In the genomic region with DNA sequence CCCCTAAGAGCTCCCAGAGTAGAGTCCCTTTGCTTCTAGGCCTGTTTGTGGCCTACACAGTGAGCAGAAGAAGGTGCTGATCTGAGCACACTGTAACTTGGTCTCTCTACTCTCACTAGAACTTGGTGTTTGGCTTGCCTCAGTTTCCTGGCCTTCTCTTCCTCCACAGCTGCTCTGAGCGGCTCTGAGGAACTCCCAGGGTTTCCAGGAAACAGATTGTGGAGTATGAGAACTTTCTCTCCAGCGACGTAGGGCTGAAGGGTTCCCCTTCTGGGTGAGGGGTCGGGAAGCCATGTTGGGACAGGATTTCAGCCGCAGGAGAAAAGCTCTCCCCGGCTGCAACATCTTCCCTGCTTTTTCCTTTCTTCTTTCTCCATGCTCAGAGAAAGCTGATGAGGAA, we compare ENCODE assay signal across 9 mouse cellular contexts.
DNase-seq lines count a peak whose midpoint lies in the region; ATAC-seq and TF ChIP-seq lines count a peak whose summit lies in the region.
"Had no signal": no experiment of that assay in that cellular context is flagged by ENCODE, and none has a peak within 500 bp of the region (broad histone marks: within the 10 kb centered on the region; RNA-seq: fewer than 3 reads in every experiment).

No protein-coding gene starts in this region.

- no peaks in the 10 kb centered on the region for H3K27me3 ChIP-seq in kidney, embryonic 16.5 days (ENCODE audit: insufficient read depth, low read length)
- peaks cover 7% of the 10 kb centered on the region for H3K27me3 ChIP-seq in E14TG2a.4 (ENCODE audit: insufficient read depth, low read length)
- no peaks in the 10 kb centered on the region for H3K27me3 ChIP-seq in intestine, postnatal 0 days (replicated peaks; ENCODE audit: control insufficient read depth, insufficient read depth, low read length)

- WGBS in kidney, embryonic 16.5 days, result 76% methylated on average over 6 of the region's 6 CpGs
- 63% methylated on average over 6 of the region's 6 CpGs for WGBS in intestine, postnatal 0 days

- H3K4me1 ChIP-seq in kidney, embryonic 16.5 days (ENCODE audit: insufficient read depth, low read length), result peaks cover 35% of the 10 kb centered on the region
- peaks cover 41% of the 10 kb centered on the region for H3K4me1 ChIP-seq in E14TG2a.4 (replicated peaks; ENCODE audit: low read depth, low read length)
- peaks cover 44% of the 10 kb centered on the region for H3K4me1 ChIP-seq in bone marrow macrophage, adult 2 months (ENCODE audit: control insufficient read depth, insufficient read depth, low read length)
- 0 out of 2 replicates have a peak, but pooled peaks cover 6% of the 10 kb centered on the region for H3K4me1 ChIP-seq in intestine, postnatal 0 days (replicated peaks; ENCODE audit: control insufficient read depth, insufficient read depth, low read length)

- no peaks in the 10 kb centered on the region for H3K9me3 ChIP-seq in kidney, embryonic 16.5 days (ENCODE audit: low read length)
- no peaks in the 10 kb centered on the region for H3K9me3 ChIP-seq in E14TG2a.4 (ENCODE audit: low read length)
- no peaks in the 10 kb centered on the region for H3K9me3 ChIP-seq in intestine, postnatal 0 days (ENCODE audit: control insufficient read depth)

- no peak for TF ChIP-seq CTCF in E14TG2a.4 (conservative IDR thresholded peaks at IDR 0.05; ENCODE audit: low read length)
- no peak for TF ChIP-seq CTCF in bone marrow macrophage, adult 2 months (IDR thresholded peaks at IDR 0.05; ENCODE audit: low read depth, low read length)
- no peak for TF ChIP-seq CTCF in intestine, postnatal 0 days (IDR thresholded peaks at IDR 0.05; ENCODE audit: low read depth)

- DNase-seq in kidney, adult 18-20 months, result no peak
- no peak for DNase-seq in layer of hippocampus, postnatal 25 days (ENCODE audit: extremely low spot score in 1 of 2, low spot score in 1 of 2)
- DNase-seq in embryo, embryonic 10 days (ENCODE audit: low spot score), result no peak
- DNase-seq: cerebellum, adult 18-20 months; gastrocnemius, postnatal 36 days had no signal

- no peak overlapping the region for H3K4me3 ChIP-seq in kidney, embryonic 16.5 days (ENCODE audit: low read length)
- peak overlapping the region; percentile 23; the same call in 1 of the 2 replicates for H3K4me3 ChIP-seq in E14TG2a.4 (replicated peaks; ENCODE audit: low read length)
- no peak overlapping the region; the same call in 1 of the 2 replicates for H3K4me3 ChIP-seq in bone marrow macrophage, adult 2 months (ENCODE audit: insufficient read depth, low read length)
- no peak overlapping the region for H3K4me3 ChIP-seq in intestine, postnatal 0 days (ENCODE audit: low read depth, low read length)

- TF ChIP-seq POLR2A in bone marrow macrophage, adult 2 months (IDR thresholded peaks at IDR 0.05; ENCODE audit: borderline replicate concordance, low read depth, low read length), result no peak

- no peak overlapping the region for H3K4me2 ChIP-seq in kidney, embryonic 16.5 days (replicated peaks; ENCODE audit: low read depth, low read length)
- no peak overlapping the region for H3K4me2 ChIP-seq in intestine, postnatal 0 days (replicated peaks; ENCODE audit: low read depth)

- H3K27ac ChIP-seq in kidney, embryonic 16.5 days (ENCODE audit: low read length), result peak overlapping the region; percentile 71
- H3K27ac ChIP-seq in bone marrow macrophage, adult 2 months (ENCODE audit: insufficient read depth, low read depth, low read length), result peak overlapping the region; percentile 70
- H3K27ac ChIP-seq in intestine, postnatal 0 days (ENCODE audit: low read depth, low read length), result 0 out of 2 replicates have a peak overlapping the region, but pooled peaks have one; percentile 2

- no peak for ATAC-seq in kidney, embryonic 16.5 days (ENCODE audit: low FRiP score, low TSS enrichment)
- no peak for ATAC-seq in intestine, postnatal 0 days

- no peak overlapping the region; the same call in 1 of the 2 replicates for H3K9ac ChIP-seq in kidney, embryonic 16.5 days (replicated peaks; ENCODE audit: low read length)
- no peak overlapping the region; the same call in 1 of the 2 replicates for H3K9ac ChIP-seq in intestine, postnatal 0 days (ENCODE audit: low read depth, low read length)

- no peaks in the 10 kb centered on the region for H3K36me3 ChIP-seq in kidney, embryonic 16.5 days (ENCODE audit: insufficient read depth, low read length)
- H3K36me3 ChIP-seq in E14TG2a.4 (ENCODE audit: insufficient read depth, low read length), result no peaks in the 10 kb centered on the region
- no peaks in the 10 kb centered on the region for H3K36me3 ChIP-seq in intestine, postnatal 0 days (ENCODE audit: control insufficient read depth, insufficient read depth)

Comparison
In these comparisons a context has a peak if more than half of its experiments do, and no peak if none do; other contexts are left out.
1. H3K27ac ChIP-seq: peak in every context shown above with its lines; median percentile 71 in kidney, embryonic 16.5 days; 70 in bone marrow macrophage, adult 2 months; 2 in intestine, postnatal 0 days.